Mouse (Mus musculus): ENCODE measurements around the gene Clip2.

DNA sequence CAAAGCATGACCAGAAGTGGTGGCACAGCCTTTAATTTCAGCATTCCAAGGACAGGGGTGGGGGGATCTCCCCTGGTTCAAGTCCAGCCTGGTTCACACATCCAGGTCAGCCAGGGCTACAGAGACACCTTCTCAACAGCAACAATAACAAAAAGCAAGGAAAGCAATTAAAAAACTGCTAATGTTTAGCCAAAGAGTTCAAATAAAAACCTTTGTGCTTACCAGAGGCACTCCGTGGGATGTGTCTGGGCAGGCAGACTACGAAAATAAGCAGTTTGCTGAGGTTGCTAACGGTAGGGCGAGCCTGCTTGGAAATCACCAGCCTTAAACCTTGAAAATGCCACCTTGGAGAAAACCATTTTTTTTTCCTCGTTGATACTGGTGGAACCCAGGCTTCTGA is 28.9 kb upstream of the Clip2 start, which contains the start of gene Rfc2:
- no peak for TF ChIP-seq CTCF (conservative IDR thresholded peaks at IDR 0.05; ENCODE audit: low read length)
- TF ChIP-seq POU5F1 (IDR thresholded peaks at IDR 0.05; ENCODE audit: borderline replicate concordance, low read length), result no peak

All from E14TG2a.4 (cell line).